Mouse (Mus musculus) right cerebral cortex, postnatal 10 days (tissue): Measurements from ENCODE around the gene Ube2ql1.

Experiments used
- DNase-seq, 2 experiments: peaks; one replicate each; pipeline ENCODE4 v3.0.0; 2021; ENCODE audit warnings: low spot score in 2 of 2

Ube2ql1 gene

GRCm38 (mm10) chr13:69739759-69740135 lies at the start of gene Ube2ql1:
Ube2ql1 (minus strand) TSS chr13:69739889.
- DNase-seq = peak; percentile 95

GRCm38 (mm10) chr13:69788704-69789103 lies 49.0 kb upstream of the Ube2ql1 start:
- DNase-seq = no peak

- DNase-seq = peak; percentile 66 to 84
Observed at GRCm38 (mm10) chr13:69778221-69778620, 38.5 kb upstream of the Ube2ql1 start.

- no peak for DNase-seq
Observed at GRCm38 (mm10) chr13:69772358-69772757, 32.7 kb upstream of the Ube2ql1 start.

- DNase-seq = no peak
Observed at GRCm38 (mm10) chr13:69770538-69771456, 31.1 kb upstream of the Ube2ql1 start.

GRCm38 (mm10) chr13:69768152-69768551 lies 28.5 kb upstream of the Ube2ql1 start:
- no peak for DNase-seq

- no peak for DNase-seq
Observed at GRCm38 (mm10) chr13:69764646-69765045, 25.0 kb upstream of the Ube2ql1 start.

- DNase-seq = peak; percentile 92 to 94
Observed at GRCm38 (mm10) chr13:69761393-69761792, 21.7 kb upstream of the Ube2ql1 start.

GRCm38 (mm10) chr13:69758979-69759378 lies 19.3 kb upstream of the Ube2ql1 start:
- DNase-seq = peak; percentile 71 to 91

GRCm38 (mm10) chr13:69752875-69753274 lies 13.2 kb upstream of the Ube2ql1 start:
- DNase-seq = no peak

GRCm38 (mm10) chr13:69751510-69751909 lies 11.8 kb upstream of the Ube2ql1 start:
- DNase-seq = no peak

- no peak for DNase-seq
Observed at GRCm38 (mm10) chr13:69748756-69749155, 9.1 kb upstream of the Ube2ql1 start.

- peak; percentile 78 to 79 for DNase-seq
Observed at GRCm38 (mm10) chr13:69740331-69741285, 919 bp upstream of the Ube2ql1 start.

GRCm38 (mm10) chr13:69739091-69739758 lies 464 bp downstream of the Ube2ql1 start:
- peak; percentile 61 to 65 for DNase-seq

GRCm38 (mm10) chr13:69738461-69738971 lies 1.2 kb downstream of the Ube2ql1 start:
- peak; percentile 66 to 67 for DNase-seq

GRCm38 (mm10) chr13:69737444-69738185 lies 2.1 kb downstream of the Ube2ql1 start:
- no peak for DNase-seq

- DNase-seq = no peak
Observed at GRCm38 (mm10) chr13:69732636-69733035, 7.1 kb downstream of the Ube2ql1 start.

- DNase-seq = peak in 1 of 2 experiments; percentile 26
Observed at GRCm38 (mm10) chr13:69725376-69725775, 14.3 kb downstream of the Ube2ql1 start.

- peak in 1 of 2 experiments; percentile 36 for DNase-seq
Observed at GRCm38 (mm10) chr13:69721141-69721540, 18.5 kb downstream of the Ube2ql1 start.

- peak in 1 of 2 experiments; percentile 46 for DNase-seq
Observed at GRCm38 (mm10) chr13:69717860-69718598, 21.7 kb downstream of the Ube2ql1 start.
